Mouse (Mus musculus) urinary bladder, adult 2 months (tissue): ENCODE data around the gene Gpr146. TPM values are rescaled to one million over a fixed set of nuclear protein-coding genes. Genes with fewer than 3 reads are reported as not detected.
A peak's percentile ranks its signal among the peaks of the same experiment; 100 is the strongest.
"Not testable (repeated sequence)": the region's sequence is repeated elsewhere in the genome, so short reads cannot be mapped to it uniquely, and the experiment has no call there.

Experiments
- DNase-seq: peaks from one replicate; pipeline ENCODE4 v3.0.0; 2022; ENCODE audit warnings: low spot score
- polyA plus RNA-seq: library from polyadenylated mRNA; depleted of rRNA; stranded (reverse); fragments of >200 nt; gene quantifications from 2 replicates; pipeline ENCODE4 v1.2.3, GENCODE M21; 2012

Gene Gpr146
- polyA plus RNA-seq, 1 experiment = 16.4 TPM

DNA sequence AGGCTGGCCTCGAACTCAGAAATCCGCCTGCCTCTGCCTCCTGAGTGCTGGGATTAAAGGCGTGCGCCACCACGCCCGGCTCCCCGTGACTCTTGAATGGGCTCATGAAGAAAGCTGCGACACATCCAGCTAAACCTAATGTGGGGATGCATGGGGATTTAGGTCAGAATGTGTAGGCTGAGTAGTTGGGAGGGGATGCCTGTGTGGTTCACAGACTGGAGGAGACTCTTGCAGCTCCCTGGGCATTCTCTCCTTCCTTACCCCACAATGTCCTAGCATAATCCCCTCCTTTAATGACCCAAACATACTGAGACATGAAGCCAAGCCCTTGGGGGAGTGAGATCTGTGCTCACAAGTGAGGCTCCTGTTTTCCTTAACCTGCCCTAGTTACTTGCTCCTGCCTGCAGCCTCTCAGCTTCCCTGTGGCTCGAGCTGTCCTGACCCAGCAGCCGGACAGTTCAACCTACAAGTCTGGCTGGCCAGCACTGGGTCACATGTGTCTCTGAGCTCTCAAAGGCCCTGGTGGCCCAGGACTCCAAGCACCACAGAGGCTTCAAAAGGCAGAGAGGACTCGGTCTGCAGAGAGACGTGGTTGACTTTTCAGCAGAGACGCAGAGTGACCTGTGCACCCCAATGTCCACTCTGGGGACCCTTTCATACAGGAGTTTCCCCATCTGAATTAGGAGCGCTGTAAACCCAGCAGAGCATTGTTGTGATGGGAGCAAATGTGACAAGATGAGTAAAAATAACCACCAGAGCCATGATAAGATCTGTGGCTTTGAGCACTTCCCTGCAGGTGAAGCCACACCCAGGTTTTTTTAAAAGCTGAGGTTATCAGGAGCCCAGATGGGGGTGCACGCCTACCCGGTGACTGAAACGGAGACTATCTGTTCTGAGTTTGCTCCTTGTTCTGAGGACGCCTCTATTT, 4.4 kb downstream of the Gpr146 start:
- no peak for DNase-seq

DNA sequence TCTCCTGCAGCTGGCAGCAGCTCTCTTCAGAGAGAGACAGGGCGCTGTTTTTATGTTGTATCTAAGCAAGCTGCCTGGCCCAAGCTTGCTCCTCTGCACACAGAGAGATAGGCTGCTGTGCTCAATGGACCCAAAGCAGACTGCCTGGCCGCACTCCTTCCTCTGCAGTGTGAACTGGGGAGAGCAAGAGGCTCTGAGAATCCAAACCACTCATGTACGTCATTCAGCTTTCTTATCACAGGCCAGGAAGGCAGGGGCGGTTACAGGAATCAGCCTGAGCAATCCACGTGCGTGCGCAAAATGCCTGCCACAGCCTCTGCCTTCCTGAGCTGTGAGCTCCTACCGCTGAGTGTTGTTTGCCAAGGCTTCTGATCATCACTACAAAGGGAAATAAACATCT, 5.3 kb downstream of the Gpr146 start:
- no peak for DNase-seq

DNA sequence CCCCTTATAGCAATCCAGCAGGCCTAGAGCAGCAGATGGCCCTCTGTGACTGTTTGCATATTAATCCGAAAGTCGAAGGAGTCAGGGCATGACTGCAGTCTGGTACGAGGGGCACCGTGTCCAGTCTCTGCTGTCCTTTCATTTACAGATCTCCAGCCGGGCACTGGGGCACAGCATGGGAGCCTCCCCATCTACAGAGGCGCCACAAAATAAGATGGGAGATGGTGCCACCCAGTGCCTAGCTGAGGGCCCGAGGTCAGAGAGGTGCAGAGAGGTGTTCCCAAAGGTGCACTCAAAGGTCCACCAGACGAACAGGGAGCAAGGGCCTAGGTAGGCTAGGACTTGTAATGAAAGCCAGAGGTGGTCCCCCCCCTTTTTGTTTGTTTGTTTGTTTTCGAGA, 5.7 kb downstream of the Gpr146 start:
- DNase-seq = no peak

DNA sequence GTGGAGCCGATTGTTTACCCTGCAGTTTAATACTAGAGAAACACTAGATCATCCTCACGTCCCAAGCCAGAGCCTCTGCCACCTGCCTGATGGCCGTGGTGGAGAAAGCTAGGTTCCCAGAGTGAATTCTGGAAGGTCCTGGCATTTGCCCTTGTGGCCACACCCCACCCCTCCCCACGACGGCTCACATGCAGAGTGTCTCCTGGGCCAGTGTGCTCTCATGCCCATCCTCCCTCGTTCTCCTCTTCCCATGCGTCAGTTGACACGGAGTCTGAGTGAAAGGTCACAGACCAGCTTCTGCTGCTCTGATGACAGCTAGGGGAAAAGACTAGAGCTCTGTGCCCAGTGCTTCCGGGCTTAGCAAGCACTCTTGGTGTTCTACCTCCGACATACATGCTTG, 7.0 kb downstream of the Gpr146 start:
- DNase-seq = no peak

DNA sequence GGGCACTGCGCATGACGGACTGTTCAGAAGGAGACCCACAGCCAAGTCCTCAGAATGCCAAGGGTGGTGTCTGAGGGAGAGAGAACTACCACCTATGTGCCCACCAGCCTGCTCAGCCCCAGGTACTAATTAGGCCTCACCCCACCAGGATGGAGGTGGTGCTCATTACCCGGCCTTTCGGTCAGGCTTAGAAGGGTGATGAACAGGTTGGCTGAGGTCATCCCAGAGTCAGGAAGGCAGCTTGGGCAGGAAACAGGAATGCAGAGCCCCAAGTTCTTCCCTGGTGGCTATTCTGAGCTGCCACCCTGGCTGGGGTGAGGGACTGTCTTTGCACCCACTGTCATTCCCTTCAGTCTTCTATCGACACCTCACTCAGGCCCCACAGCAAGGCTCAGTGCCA, 8.6 kb downstream of the Gpr146 start:
- no peak for DNase-seq

DNA sequence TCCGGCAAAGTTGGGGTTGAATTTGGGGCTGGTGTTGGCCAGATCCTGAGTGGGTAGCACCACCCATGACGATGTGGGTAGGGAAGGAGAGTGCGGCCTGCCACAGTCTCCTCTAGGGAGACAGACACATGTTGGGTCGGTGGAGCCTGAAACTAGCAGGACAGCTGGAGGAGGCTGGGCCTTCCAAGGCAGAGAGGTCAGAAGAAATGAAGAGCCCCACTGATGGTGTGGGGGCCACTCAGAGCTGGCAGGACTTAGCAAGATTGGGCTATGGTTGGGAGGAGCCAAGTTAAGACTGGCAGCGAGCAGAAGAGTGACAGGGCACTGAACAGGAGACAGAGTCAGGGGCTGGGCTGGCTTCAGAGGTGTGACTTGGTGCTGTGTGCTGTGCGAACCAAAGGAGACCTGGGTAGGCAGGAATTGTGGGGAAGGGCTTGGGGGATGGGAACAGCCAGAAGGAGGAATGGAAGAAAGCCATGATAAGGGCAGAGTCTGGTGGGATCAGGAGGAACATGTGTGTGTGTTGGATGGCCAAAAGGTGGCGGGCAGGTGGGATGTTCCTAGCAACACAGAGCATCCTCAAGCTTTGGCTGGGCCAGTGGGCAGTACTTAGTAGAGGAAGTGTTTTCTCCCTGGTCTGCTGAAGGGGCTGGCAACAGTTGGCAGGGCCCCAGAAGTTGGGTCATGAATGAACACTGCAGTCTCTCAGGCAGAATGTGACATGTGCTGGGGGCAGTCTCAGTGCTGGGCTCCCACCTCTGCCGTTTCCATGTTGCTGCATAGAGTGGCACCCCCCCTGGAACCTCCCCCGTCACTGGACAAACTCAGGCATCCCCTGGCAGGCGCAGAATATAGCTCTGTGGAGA, 10.1 kb downstream of the Gpr146 start:
- DNase-seq = no peak

DNA sequence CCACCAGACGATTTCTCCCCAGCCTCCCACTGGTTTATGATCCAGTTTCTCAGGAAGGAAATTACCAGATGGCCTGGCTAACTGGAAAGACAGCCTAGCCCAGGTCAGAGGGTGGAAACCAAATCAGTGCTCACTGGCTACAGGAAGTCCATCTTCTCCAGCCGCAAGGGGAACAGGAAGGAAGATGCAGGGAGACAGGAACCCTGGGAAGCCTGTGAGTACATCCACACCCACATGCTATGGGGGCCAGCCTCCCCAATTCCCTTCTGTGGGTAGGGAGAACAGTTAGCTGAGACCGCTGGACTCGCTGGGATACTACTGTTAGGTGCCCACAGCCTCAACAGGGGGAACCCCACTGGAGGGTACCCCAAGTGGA, 10.7 kb downstream of the Gpr146 start:
- DNase-seq = no peak

DNA sequence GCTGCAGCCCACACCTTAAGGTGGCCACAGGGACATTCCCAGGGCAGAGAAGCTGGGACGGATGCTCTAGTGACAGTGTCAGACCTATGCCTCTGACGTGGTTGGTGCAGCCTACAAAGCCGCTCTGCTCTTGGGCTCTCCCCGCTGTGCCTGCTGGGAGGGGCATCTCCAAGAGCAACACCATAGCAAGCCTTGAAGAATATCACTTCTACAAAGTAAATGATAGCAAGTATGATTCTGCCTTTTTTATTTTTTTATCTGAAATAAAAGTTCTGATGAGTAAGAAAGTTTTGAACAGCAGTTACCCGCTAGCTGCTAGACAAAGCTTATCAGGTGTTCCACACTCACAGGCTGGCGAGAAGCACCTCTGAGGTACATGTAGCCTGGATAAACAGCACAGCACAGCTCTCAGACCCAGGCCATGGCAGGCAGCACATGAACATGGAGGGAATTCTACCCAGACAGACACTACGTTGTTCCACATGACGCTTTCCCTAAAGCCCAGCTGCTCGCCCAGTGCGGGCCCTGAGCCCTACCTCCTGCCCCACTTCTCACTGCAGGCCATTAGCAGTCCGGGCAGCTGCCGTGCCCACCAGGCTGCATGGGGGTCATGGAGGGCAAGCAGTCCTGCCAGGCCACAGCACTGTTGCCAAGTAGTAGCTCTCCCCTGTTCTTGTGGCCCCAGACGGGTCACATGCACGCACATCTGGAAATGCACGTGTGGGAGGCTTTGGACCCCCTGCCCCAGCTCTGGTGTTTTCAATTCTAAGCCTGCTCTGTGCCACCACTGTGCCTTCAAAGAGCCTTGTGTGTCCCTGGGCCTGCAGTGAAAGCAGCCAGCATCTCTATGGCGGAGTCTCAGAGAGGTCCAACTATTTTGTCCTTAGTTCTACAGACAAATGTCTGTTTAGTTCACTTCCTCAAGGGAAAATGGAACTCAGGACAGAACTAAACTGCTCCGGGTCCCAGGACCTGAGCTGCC, 11.5 kb downstream of the Gpr146 start:
- DNase-seq = no peak

DNA sequence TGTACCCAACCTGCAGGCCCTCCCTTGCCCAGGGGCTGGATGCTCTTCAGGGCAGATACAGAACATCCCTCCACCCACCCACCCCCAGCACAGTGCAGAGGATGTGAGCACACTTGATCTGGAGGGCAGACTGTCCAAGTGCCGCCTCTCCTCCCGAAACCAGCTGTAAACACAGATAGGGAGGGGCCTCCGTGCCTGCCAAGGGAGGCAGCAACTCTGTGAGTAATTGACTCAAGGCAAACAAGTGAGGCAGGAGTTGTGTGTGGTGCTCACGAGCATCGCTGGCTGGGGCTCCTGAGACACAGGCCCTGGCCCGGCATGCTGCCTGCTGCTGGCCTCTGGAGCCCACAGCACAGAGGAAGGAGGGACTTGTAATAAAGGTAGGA, 12.2 kb downstream of the Gpr146 start:
- DNase-seq = peak; percentile 54

DNA sequence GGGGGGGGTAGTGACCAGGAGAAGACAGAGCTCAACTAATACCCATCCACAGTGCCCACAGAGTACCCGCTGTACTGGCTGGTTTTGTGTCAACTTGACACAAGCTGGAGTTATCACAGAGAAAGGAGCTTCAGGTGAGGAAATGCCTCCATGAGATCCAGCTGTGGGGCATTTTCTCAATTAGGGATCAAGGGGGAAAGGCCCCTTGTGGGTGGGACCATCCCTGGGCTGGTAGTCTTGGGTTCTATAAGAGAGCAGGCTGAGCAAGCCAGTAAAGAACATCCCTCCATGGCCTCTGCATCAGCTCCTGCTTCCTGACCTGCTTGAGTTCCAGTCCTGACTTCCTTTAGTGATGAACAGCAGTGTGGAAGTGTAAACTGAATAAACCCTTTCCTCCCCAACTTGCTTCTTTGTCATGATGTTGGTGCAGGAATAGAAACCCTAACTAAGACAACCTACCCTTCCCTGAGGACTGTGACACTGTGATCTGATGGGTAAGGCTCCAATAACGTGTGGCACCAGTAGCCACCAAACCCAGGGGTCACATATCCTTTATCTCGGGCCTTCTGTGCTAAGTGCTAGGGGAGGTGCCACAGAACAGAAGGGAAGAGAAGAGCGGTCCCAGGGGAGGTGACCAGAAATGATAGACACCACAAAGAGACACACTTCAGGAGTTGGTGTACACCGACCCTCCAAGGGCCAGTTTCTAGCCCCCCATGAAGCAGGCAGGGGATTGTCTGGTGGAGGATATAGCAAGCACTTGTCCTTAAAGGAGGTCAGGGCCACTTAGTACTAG, 13.0 kb downstream of the Gpr146 start:
- not testable (repeated sequence) for DNase-seq

DNA sequence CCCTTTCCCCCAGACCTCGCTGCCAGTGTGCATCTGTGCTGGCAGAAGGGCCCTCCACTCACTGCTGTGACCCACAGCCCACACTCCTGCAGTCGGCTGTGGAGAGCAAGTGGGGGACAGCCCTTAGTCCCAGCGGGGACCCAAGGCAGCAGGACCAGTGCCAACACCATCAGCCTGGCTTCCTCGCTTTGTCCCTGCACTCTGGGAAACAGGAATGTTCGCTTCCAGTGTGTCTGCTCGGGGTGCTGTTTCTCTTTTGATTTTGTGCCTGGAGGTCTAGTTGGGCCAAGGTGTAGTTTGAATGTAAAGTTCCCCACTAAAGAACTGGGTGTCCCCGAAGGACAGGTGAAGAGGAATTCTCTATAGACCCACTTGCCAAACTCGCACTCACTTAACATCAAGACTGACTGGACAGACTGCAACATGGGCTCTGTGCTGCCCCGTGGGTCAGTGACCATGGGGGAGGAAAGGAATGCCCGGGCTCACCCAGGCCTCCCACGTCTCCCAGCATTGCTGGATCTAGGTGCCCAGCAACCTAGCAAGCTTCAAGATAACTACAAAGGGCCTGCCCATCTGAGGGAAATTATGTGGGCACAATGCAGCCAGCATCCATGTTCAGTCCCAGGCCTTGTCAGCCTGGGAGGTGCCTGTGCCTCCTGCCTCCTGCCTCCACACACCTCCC, 14.0 kb downstream of the Gpr146 start:
- DNase-seq = no peak

DNA sequence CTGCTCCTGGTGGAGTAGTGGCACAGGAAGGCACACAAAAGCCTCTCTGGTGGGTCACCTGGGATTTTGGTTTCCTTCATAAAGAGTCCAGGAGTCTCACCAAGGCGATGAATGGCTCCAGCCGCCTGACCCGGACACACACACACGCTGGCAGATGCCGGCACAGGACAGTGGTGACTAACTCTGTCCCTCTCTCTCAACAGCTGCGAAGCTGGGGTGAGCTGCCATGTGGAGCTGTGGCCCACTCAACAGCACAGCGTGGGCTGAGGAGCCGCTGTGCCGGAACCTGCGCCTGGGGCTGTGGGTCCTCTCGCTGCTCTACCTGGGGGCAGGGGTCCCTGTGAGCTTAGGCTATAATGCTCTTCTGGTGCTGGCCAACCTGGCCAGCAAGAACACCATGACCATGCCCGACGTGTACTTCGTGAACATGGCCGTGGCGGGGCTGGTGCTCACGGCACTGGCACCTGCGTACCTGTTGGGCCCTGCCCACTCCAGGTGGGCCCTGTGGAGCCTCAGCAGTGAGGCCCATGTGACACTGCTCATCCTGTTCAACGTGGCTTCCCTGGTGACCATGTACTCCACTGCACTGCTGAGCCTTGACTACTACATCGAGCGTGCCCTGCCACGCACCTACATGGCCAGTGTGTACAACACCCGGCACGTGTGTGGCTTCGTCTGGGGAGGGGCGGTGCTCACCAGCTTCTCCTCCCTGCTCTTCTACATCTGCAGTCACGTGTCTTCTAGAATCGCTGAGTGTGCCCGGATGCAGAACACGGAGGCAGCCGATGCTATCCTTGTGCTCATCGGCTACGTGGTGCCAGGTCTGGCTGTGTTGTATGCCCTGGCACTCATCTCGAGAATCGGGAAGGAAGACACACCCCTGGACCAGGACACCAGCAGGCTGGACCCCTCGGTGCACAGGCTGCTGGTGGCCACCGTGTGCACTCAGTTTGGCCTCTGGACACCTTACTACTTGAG, 15.0 kb downstream of the Gpr146 start:
- DNase-seq = no peak

DNA sequence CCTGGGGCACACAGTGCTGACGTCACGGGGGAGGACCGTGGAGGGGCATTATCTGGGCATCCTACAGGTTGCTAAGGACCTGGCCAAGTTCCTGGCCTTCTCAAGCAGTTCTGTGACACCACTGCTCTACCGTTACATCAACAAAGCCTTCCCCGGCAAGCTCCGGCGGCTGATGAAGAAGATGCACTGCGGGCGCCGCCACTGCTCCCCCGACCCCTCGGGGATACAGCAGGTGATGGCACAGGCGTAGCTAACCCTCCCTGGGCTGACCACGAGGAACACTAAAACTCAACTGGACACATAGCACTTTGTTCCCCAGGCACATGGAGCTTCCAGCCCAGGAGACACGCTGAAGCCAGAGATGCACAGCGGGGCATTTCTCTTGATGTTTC, 15.7 kb downstream of the Gpr146 start:
- DNase-seq = no peak

DNA sequence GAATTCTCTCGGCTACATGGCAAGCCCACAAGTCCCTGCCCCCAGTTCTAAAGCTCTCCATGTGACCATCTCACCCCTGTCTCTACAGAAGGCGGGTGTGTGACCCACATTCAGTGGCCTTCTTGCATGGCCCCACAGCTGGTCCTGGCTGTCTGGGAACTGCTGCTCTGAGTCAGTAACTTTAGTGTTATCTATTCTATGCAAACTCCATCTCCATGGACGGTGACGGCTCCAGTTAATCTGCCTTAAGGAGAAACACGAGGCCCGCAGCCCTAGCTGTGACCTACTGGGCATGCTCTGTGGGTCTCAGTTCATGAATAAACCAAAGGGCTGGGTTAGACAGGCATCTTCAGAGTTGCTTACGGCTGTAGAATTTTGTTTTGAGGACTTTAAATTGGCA, 16.9 kb downstream of the Gpr146 start:
- DNase-seq = no peak

DNA sequence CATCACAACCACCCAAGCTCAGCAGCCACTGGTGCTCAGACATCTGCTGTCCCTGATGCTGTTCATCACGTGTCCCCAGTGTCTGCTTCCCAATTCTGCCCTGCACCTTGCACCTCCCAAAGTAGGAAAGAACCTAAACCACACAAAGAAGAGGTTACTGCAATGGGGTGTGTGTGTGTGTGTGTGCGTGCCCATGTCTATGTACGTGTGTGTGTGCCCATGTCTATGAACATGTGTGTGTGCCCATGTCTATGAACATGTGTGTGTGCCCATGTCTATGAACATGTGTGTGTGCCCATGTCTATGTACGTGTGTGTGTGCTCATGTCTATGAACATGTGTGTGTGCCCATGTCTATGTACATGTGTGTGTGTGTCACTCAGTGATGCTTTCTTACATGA, 18.0 kb downstream of the Gpr146 start:
- no peak for DNase-seq

DNA sequence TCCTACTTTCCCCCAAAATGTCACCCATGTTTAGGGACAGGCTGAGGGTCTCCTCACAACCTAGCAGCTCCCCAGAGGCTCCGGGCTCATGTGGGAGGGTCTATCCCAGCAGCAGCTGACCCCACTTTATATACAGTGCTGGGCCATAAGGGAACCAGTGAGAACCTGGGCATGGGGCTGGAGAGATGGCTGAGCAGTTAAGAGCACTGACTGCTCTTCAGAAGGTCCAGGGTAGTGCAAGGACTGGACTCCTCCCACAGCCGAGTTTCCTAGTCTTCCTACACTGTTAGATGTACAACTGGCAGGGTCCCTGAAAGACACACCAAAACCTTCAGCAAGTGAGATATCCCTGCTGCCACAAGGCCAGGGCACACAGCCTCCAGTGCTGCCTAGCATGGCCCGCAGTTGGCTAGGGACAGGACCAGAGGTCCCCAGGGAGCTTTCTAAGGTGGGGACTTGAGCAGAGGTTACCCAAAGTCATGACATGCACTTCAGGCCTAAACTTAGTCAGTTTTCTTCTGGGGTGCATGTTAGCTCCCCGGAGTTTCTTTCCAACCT, 19.9 kb downstream of the Gpr146 start:
- no peak for DNase-seq

DNA sequence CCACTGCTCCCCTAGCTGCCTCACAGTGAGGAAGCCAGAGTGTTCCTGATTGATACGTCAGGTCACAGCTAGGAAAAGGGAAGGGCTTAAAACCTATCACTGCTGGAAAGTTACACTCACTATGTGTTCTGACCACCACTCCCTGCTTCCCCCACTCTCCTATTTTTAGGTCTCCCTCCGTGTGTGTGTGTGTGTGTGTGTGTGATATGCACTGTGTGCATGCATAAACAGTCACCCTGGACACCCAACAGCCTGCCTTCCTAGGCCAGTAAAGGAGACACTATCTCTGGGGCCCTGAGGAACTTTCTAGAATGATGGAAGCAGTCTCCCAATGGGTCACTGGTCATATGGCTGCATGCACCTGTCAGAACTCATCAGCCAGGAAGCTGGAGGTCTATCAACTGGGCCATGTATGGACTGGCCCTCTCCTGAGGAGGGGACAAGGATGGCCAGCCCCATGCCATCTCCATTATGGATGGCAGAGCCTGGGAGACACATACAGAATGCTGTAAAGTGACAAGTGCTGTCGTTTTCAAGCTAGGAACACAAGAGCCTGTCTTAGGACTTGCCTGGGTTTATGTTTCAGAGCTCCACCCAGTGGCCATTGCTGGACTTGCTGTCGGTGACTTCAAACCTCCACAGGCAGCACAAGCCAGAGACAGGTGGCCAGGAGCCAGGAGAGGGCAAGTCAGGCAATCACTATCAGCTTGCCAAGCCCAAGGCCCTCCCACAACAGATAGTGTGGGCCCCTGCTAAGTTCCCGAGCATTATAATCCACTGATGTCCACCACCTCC, 20.7 kb downstream of the Gpr146 start:
- DNase-seq = peak; percentile 79

DNA sequence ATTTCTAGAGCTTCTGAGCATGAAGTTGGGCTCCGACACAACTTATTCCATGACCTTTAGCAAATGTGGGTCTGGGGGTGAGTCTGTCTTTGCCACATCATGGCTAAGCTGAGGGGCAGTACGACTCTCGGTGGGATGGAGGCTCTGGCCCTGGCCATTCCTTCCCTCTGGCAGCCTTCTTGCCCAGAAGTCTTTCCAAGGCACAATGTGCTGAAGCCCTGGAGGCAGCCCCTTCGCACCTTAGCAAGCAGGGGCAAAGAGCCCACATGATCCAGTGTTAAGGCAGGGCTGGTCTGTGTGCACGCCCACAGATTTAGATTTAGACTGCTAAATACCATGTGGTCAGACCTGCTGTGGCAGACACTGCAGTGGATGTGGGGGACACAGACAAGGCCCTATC, 21.3 kb downstream of the Gpr146 start:
- no peak for DNase-seq
